ENCODE assay signal across 33 mouse cellular contexts in the genomic region with DNA sequence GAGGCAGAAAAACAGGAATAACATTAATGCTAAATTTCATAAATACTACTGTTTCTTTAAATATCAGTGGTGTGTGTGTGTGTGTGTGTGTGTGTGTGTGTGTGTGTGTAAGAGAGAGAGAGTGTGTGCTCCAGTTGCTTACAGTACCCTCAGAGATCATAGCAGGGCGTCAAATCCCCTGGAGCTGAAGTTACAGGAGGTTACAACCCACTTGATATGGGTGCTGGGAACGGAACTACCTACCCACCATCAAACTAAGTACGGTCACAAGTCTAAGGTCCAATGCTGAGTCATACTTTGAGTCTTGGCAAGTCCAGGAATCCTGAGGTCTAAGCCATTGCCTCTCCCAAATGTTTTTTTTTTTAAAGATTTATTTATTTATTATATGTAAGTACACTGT. TPM values are rescaled to one million over a fixed set of nuclear protein-coding genes. Genes with fewer than 3 reads are reported as not detected.
"Had no signal": no experiment of that assay in that cellular context is flagged by ENCODE, and none has a peak within 500 bp of the region (broad histone marks: within the 10 kb centered on the region; RNA-seq: fewer than 3 reads in every experiment).

No protein-coding gene starts in this region.

RNA-seq across cellular contexts. Expression of gene Apol9b, which starts 1.1 kb away (rescaled TPM):
- total RNA-seq: heart, postnatal 10 days; heart, postnatal 25 days; layer of hippocampus, adult 18-20 months; layer of hippocampus, adult 2 months; layer of hippocampus, adult 8-10 months; layer of hippocampus, postnatal 10 days; layer of hippocampus, postnatal 14 days; layer of hippocampus, postnatal 25 days; layer of hippocampus, postnatal 36 days; left cerebral cortex, adult 18-20 months; left cerebral cortex, adult 2 months; left cerebral cortex, adult 8-10 months had no signal
- polyA plus RNA-seq: heart, embryonic 14.5 days; hindbrain, embryonic 10.5 days; hindbrain, embryonic 11.5 days; hindbrain, embryonic 12.5 days; hindbrain, embryonic 13.5 days; hindbrain, embryonic 15.5 days; kidney, embryonic 14.5 days; kidney, embryonic 15.5 days had no signal

RNA-seq across cellular contexts. Expression of gene Apol8, which starts 29.1 kb away (rescaled TPM):
- total RNA-seq: heart, postnatal 10 days; heart, postnatal 14 days; heart, postnatal 25 days; heart, postnatal 36 days had no signal
- polyA plus RNA-seq: heart, embryonic 14.5 days; heart, embryonic 15.5 days; hindbrain, embryonic 14.5 days; intestine, embryonic 14.5 days; intestine, postnatal 0 days; kidney, embryonic 14.5 days; kidney, postnatal 0 days; large intestine, adult 2 months had no signal

RNA-seq across cellular contexts. Expression of gene Apol7e, which starts 29.1 kb away (rescaled TPM):
- total RNA-seq: heart, postnatal 14 days; heart, postnatal 25 days; heart, postnatal 36 days; hindbrain, postnatal 0 days; layer of hippocampus, adult 18-20 months; layer of hippocampus, adult 2 months; layer of hippocampus, adult 8-10 months; layer of hippocampus, postnatal 10 days; layer of hippocampus, postnatal 14 days; layer of hippocampus, postnatal 25 days; layer of hippocampus, postnatal 36 days; left cerebral cortex, adult 18-20 months; left cerebral cortex, adult 8-10 months had no signal
- polyA plus RNA-seq: heart, embryonic 12.5 days; heart, postnatal 0 days; hindbrain, embryonic 10.5 days; hindbrain, embryonic 11.5 days; hindbrain, embryonic 12.5 days; hindbrain, embryonic 13.5 days; hindbrain, embryonic 14.5 days; hindbrain, embryonic 15.5 days; hindbrain, embryonic 16.5 days; hindbrain, postnatal 0 days; kidney, embryonic 14.5 days; kidney, embryonic 15.5 days; kidney, embryonic 16.5 days; kidney, postnatal 0 days had no signal
